Mouse (Mus musculus): Measurements from ENCODE around the gene Crhbp. TPM values are rescaled to one million over a fixed set of nuclear protein-coding genes. Genes with fewer than 3 reads are reported as not detected.
A peak's percentile ranks its signal among the peaks of the same experiment; 100 is the strongest.

The Crhbp gene
- polyA plus RNA-seq, 1 experiment from 2014 or later: not detected

GRCm38 (mm10) chr13:95470970-95471369, 26.2 kb upstream of the Crhbp start:
- 81% methylated on average over 2 of the region's 2 CpGs for WGBS (ENCODE audit: insufficient replicate concordance)
- Histone ChIP-seq H3K36me3 (ENCODE audit: control insufficient read depth, insufficient read depth, low read length) (no peaks in the 10 kb centered on the region), H3K4me3 (ENCODE audit: low read depth, low read length) (no peak overlapping the region), H3K27me3 (ENCODE audit: control insufficient read depth, insufficient read depth, low read length) (no peaks in the 10 kb centered on the region), H3K9me3 (replicated peaks; ENCODE audit: control insufficient read depth, low read length) (no peaks in the 10 kb centered on the region), H3K9ac (ENCODE audit: low read depth, low read length) (no peak overlapping the region), H3K4me1 (ENCODE audit: control insufficient read depth, insufficient read depth, low read length) (no peaks in the 10 kb centered on the region), H3K4me2 (no peak overlapping the region), H3K27ac (ENCODE audit: low read depth, low read length) (no peak overlapping the region)
- ATAC-seq (replicated peaks; ENCODE audit: insufficient number of reproducible peaks, low FRiP score, low TSS enrichment): no peak

GRCm38 (mm10) chr13:95451529-95451928, 6.8 kb upstream of the Crhbp start:
- H3K4me3 ChIP-seq (ENCODE audit: low read depth, low read length): no peak overlapping the region
- no peaks in the 10 kb centered on the region for H3K4me1 ChIP-seq (ENCODE audit: control insufficient read depth, insufficient read depth, low read length)
- no peak overlapping the region for H3K27ac ChIP-seq (ENCODE audit: low read depth, low read length)
- WGBS (ENCODE audit: insufficient replicate concordance): 58% methylated on average over 2 of the region's 2 CpGs
- ATAC-seq (replicated peaks; ENCODE audit: insufficient number of reproducible peaks, low FRiP score, low TSS enrichment): no peak
- H3K9ac ChIP-seq (ENCODE audit: low read depth, low read length): no peak overlapping the region
- no peaks in the 10 kb centered on the region for H3K9me3 ChIP-seq (replicated peaks; ENCODE audit: control insufficient read depth, low read length)
- 0 out of 2 replicates have a peak, but pooled peaks cover 3% of the 10 kb centered on the region for H3K27me3 ChIP-seq (ENCODE audit: control insufficient read depth, insufficient read depth, low read length)
- no peaks in the 10 kb centered on the region for H3K36me3 ChIP-seq (ENCODE audit: control insufficient read depth, insufficient read depth, low read length)
- H3K4me2 ChIP-seq: no peak overlapping the region

- H3K27ac ChIP-seq (ENCODE audit: low read depth, low read length): no peak overlapping the region
- no peak for ATAC-seq (replicated peaks; ENCODE audit: insufficient number of reproducible peaks, low FRiP score, low TSS enrichment)
- no peak overlapping the region for H3K4me3 ChIP-seq (ENCODE audit: low read depth, low read length)
- H3K9ac ChIP-seq (ENCODE audit: low read depth, low read length): no peak overlapping the region
- 82% methylated on average over 9 of the region's 9 CpGs for WGBS (ENCODE audit: insufficient replicate concordance)
- H3K36me3 ChIP-seq (ENCODE audit: control insufficient read depth, insufficient read depth, low read length): no peaks in the 10 kb centered on the region
- peaks cover 3% of the 10 kb centered on the region; the same call in 1 of the 2 replicates for H3K27me3 ChIP-seq (ENCODE audit: control insufficient read depth, insufficient read depth, low read length)
- H3K4me2 ChIP-seq: no peak overlapping the region
- H3K9me3 ChIP-seq (replicated peaks; ENCODE audit: control insufficient read depth, low read length): no peaks in the 10 kb centered on the region
- H3K4me1 ChIP-seq (ENCODE audit: control insufficient read depth, insufficient read depth, low read length): no peaks in the 10 kb centered on the region
Measured at GRCm38 (mm10) chr13:95450636-95451210, 6.0 kb upstream of the Crhbp start.

- H3K4me1 ChIP-seq (ENCODE audit: control insufficient read depth, insufficient read depth, low read length): no peaks in the 10 kb centered on the region
- H3K36me3 ChIP-seq (ENCODE audit: control insufficient read depth, insufficient read depth, low read length): no peaks in the 10 kb centered on the region
- no peak for ATAC-seq (replicated peaks; ENCODE audit: insufficient number of reproducible peaks, low FRiP score, low TSS enrichment)
- 67% methylated on average over 3 of the region's 3 CpGs for WGBS (ENCODE audit: insufficient replicate concordance)
- peaks cover 13% of the 10 kb centered on the region for H3K27me3 ChIP-seq (ENCODE audit: control insufficient read depth, insufficient read depth, low read length)
- no peak overlapping the region for H3K4me2 ChIP-seq
- no peak overlapping the region for H3K4me3 ChIP-seq (ENCODE audit: low read depth, low read length)
- no peak overlapping the region for H3K9ac ChIP-seq (ENCODE audit: low read depth, low read length)
- H3K9me3 ChIP-seq (replicated peaks; ENCODE audit: control insufficient read depth, low read length): no peaks in the 10 kb centered on the region
- H3K27ac ChIP-seq (ENCODE audit: low read depth, low read length): no peak overlapping the region
Measured at GRCm38 (mm10) chr13:95449730-95450129, 5.0 kb upstream of the Crhbp start.

- peak overlapping the region; percentile 81 for H3K4me2 ChIP-seq
- no peaks in the 10 kb centered on the region for H3K36me3 ChIP-seq (ENCODE audit: control insufficient read depth, insufficient read depth, low read length)
- H3K4me3 ChIP-seq (ENCODE audit: low read depth, low read length): peak overlapping the region; percentile 45
- no peak for ATAC-seq (replicated peaks; ENCODE audit: insufficient number of reproducible peaks, low FRiP score, low TSS enrichment)
- H3K27me3 ChIP-seq (ENCODE audit: control insufficient read depth, insufficient read depth, low read length): peaks cover 37% of the 10 kb centered on the region
- H3K4me1 ChIP-seq (ENCODE audit: control insufficient read depth, insufficient read depth, low read length): no peaks in the 10 kb centered on the region
- H3K9me3 ChIP-seq (replicated peaks; ENCODE audit: control insufficient read depth, low read length): no peaks in the 10 kb centered on the region
- H3K9ac ChIP-seq (ENCODE audit: low read depth, low read length): no peak overlapping the region
- no peak overlapping the region for H3K27ac ChIP-seq (ENCODE audit: low read depth, low read length)
- WGBS (ENCODE audit: insufficient replicate concordance): 8% methylated on average over 7 of the region's 7 CpGs
Measured at GRCm38 (mm10) chr13:95444291-95444690, 433 bp downstream of the Crhbp start.

GRCm38 (mm10) chr13:95443376-95444233, 1.1 kb downstream of the Crhbp start:
- Histone ChIP-seq H3K9me3 (replicated peaks; ENCODE audit: control insufficient read depth, low read length) (no peaks in the 10 kb centered on the region), H3K27ac (ENCODE audit: low read depth, low read length) (no peak overlapping the region), H3K9ac (ENCODE audit: low read depth, low read length) (no peak overlapping the region), H3K4me2 (peak overlapping the region; percentile 81), H3K4me3 (ENCODE audit: low read depth, low read length) (peak overlapping the region; percentile 45), H3K4me1 (ENCODE audit: control insufficient read depth, insufficient read depth, low read length) (no peaks in the 10 kb centered on the region), H3K36me3 (ENCODE audit: control insufficient read depth, insufficient read depth, low read length) (no peaks in the 10 kb centered on the region), H3K27me3 (ENCODE audit: control insufficient read depth, insufficient read depth, low read length) (peaks cover 37% of the 10 kb centered on the region)
- no peak for ATAC-seq (replicated peaks; ENCODE audit: insufficient number of reproducible peaks, low FRiP score, low TSS enrichment)
- 2% methylated on average over 46 of the region's 46 CpGs for WGBS (ENCODE audit: insufficient replicate concordance)

- no peaks in the 10 kb centered on the region for H3K36me3 ChIP-seq (ENCODE audit: control insufficient read depth, insufficient read depth, low read length)
- no peak overlapping the region for H3K27ac ChIP-seq (ENCODE audit: low read depth, low read length)
- peaks cover 37% of the 10 kb centered on the region for H3K27me3 ChIP-seq (ENCODE audit: control insufficient read depth, insufficient read depth, low read length)
- no peaks in the 10 kb centered on the region for H3K9me3 ChIP-seq (replicated peaks; ENCODE audit: control insufficient read depth, low read length)
- H3K4me2 ChIP-seq: peak overlapping the region; percentile 81
- H3K4me3 ChIP-seq (ENCODE audit: low read depth, low read length): no peak overlapping the region; the same call in 1 of the 2 replicates
- H3K4me1 ChIP-seq (ENCODE audit: control insufficient read depth, insufficient read depth, low read length): no peaks in the 10 kb centered on the region
- WGBS (ENCODE audit: insufficient replicate concordance): 33% methylated on average over 4 of the region's 4 CpGs
- H3K9ac ChIP-seq (ENCODE audit: low read depth, low read length): no peak overlapping the region
- ATAC-seq (replicated peaks; ENCODE audit: insufficient number of reproducible peaks, low FRiP score, low TSS enrichment): no peak
Measured at GRCm38 (mm10) chr13:95442901-95443300, 1.8 kb downstream of the Crhbp start.

- Histone ChIP-seq H3K4me1 (ENCODE audit: control insufficient read depth, insufficient read depth, low read length) (no peaks in the 10 kb centered on the region), H3K27ac (ENCODE audit: low read depth, low read length) (no peak overlapping the region), H3K9me3 (replicated peaks; ENCODE audit: control insufficient read depth, low read length) (no peaks in the 10 kb centered on the region), H3K4me2 (no peak overlapping the region), H3K4me3 (ENCODE audit: low read depth, low read length) (no peak overlapping the region), H3K36me3 (ENCODE audit: control insufficient read depth, insufficient read depth, low read length) (no peaks in the 10 kb centered on the region), H3K27me3 (ENCODE audit: control insufficient read depth, insufficient read depth, low read length) (peaks cover 23% of the 10 kb centered on the region), H3K9ac (ENCODE audit: low read depth, low read length) (no peak overlapping the region)
- ATAC-seq (replicated peaks; ENCODE audit: insufficient number of reproducible peaks, low FRiP score, low TSS enrichment): no peak
- 64% methylated on average over 5 of the region's 5 CpGs for WGBS (ENCODE audit: insufficient replicate concordance)
Measured at GRCm38 (mm10) chr13:95439569-95439968, 5.2 kb downstream of the Crhbp start.
